ENCODE assay signal across 14 mouse cellular contexts in genomic region chrX:60718156-60718769, GRCm38 (mm10).
DNase-seq lines count a peak whose midpoint lies in the region; ATAC-seq and TF ChIP-seq lines count a peak whose summit lies in the region.
"Had no signal": no experiment of that assay in that cellular context is flagged by ENCODE, and none has a peak within 500 bp of the region (broad histone marks: within the 10 kb centered on the region; RNA-seq: fewer than 3 reads in every experiment).

No protein-coding gene starts in this region.

- no peaks in the 10 kb centered on the region for H3K9me3 ChIP-seq in intestine, embryonic 14.5 days (ENCODE audit: control insufficient read depth, low read length)
- H3K9me3 ChIP-seq in intestine, embryonic 16.5 days (ENCODE audit: control insufficient read depth, low read length), result no peaks in the 10 kb centered on the region
- no peaks in the 10 kb centered on the region for H3K9me3 ChIP-seq in forebrain, postnatal 0 days (ENCODE audit: low read length)
- no peaks in the 10 kb centered on the region for H3K9me3 ChIP-seq in midbrain, embryonic 13.5 days

- peak overlapping the region; percentile 13; the same call in 1 of the 2 replicates for H3K4me2 ChIP-seq in intestine, embryonic 14.5 days (ENCODE audit: low read length)
- no peak overlapping the region for H3K4me2 ChIP-seq in intestine, embryonic 16.5 days (ENCODE audit: low read depth, low read length)
- peak overlapping the region; percentile 29; the same call in 1 of the 2 replicates for H3K4me2 ChIP-seq in forebrain, postnatal 0 days (ENCODE audit: low read depth)
- peak overlapping the region; percentile 49 for H3K4me2 ChIP-seq in midbrain, embryonic 13.5 days (replicated peaks)

- H3K27ac ChIP-seq in intestine, embryonic 14.5 days (ENCODE audit: low read depth), result no peak overlapping the region
- no peak overlapping the region for H3K27ac ChIP-seq in intestine, embryonic 16.5 days (ENCODE audit: low read length)
- H3K27ac ChIP-seq in forebrain, postnatal 0 days (ENCODE audit: low read depth, low read length), result no peak overlapping the region
- no peak overlapping the region for H3K27ac ChIP-seq in midbrain, embryonic 13.5 days

- no peak overlapping the region for H3K9ac ChIP-seq in intestine, embryonic 14.5 days (ENCODE audit: low read length)
- no peak overlapping the region for H3K9ac ChIP-seq in intestine, embryonic 16.5 days (ENCODE audit: low read depth, low read length)
- no peak overlapping the region for H3K9ac ChIP-seq in forebrain, postnatal 0 days
- no peak overlapping the region; the same call in 1 of the 2 replicates for H3K9ac ChIP-seq in midbrain, embryonic 13.5 days (replicated peaks)

- TF ChIP-seq POLR2A in brain, embryonic 14.5 days (IDR thresholded peaks at IDR 0.05; ENCODE audit: borderline replicate concordance, extremely low read depth, insufficient read depth, insufficient read length, poor library complexity, severe bottlenecking), result no peak

- ATAC-seq in intestine, embryonic 14.5 days (replicated peaks; ENCODE audit: low FRiP score, low TSS enrichment, low read depth), result no peak
- ATAC-seq in intestine, embryonic 16.5 days, result no peak
- no peak for ATAC-seq in forebrain, postnatal 0 days
- peak; percentile 40 for ATAC-seq in midbrain, embryonic 13.5 days

- TF ChIP-seq CTCF in brain, embryonic 14.5 days (IDR thresholded peaks at IDR 0.05; ENCODE audit: borderline replicate concordance, extremely low read depth, insufficient read depth, insufficient read length), result no peak
- no peak for TF ChIP-seq CTCF in forebrain, postnatal 0 days (IDR thresholded peaks at IDR 0.05; ENCODE audit: low read depth)

- 16% methylated on average over 11 of the region's 11 CpGs for WGBS in intestine, embryonic 14.5 days
- WGBS in intestine, embryonic 16.5 days, result 18% methylated on average over 11 of the region's 11 CpGs
- WGBS in forebrain, postnatal 0 days, result 27% methylated on average over 11 of the region's 11 CpGs
- WGBS in midbrain, embryonic 13.5 days, result 27% methylated on average over 11 of the region's 11 CpGs

- no peaks in the 10 kb centered on the region for H3K36me3 ChIP-seq in intestine, embryonic 14.5 days (ENCODE audit: control insufficient read depth, insufficient read depth, low read length)
- H3K36me3 ChIP-seq in intestine, embryonic 16.5 days (ENCODE audit: control insufficient read depth, insufficient read depth, low read length), result no peaks in the 10 kb centered on the region
- H3K36me3 ChIP-seq in forebrain, postnatal 0 days (ENCODE audit: insufficient read depth), result no peaks in the 10 kb centered on the region
- H3K36me3 ChIP-seq in midbrain, embryonic 13.5 days, result no peaks in the 10 kb centered on the region

- no peaks in the 10 kb centered on the region for H3K4me1 ChIP-seq in intestine, embryonic 14.5 days (replicated peaks; ENCODE audit: control insufficient read depth, insufficient read depth, low read length)
- H3K4me1 ChIP-seq in intestine, embryonic 16.5 days (ENCODE audit: control insufficient read depth, insufficient read depth, low read length), result no peaks in the 10 kb centered on the region
- H3K4me1 ChIP-seq in forebrain, postnatal 0 days (ENCODE audit: insufficient read depth), result no peaks in the 10 kb centered on the region
- H3K4me1 ChIP-seq in midbrain, embryonic 13.5 days (replicated peaks), result peaks cover 17% of the 10 kb centered on the region

- no peaks in the 10 kb centered on the region for H3K27me3 ChIP-seq in intestine, embryonic 14.5 days (replicated peaks; ENCODE audit: control insufficient read depth, insufficient read depth, low read length)
- 0 out of 2 replicates have a peak, but pooled peaks cover 2% of the 10 kb centered on the region for H3K27me3 ChIP-seq in intestine, embryonic 16.5 days (replicated peaks; ENCODE audit: control insufficient read depth, insufficient read depth, low read length)
- H3K27me3 ChIP-seq in forebrain, postnatal 0 days (ENCODE audit: insufficient read depth, low read length), result no peaks in the 10 kb centered on the region
- H3K27me3 ChIP-seq in midbrain, embryonic 13.5 days, result no peaks in the 10 kb centered on the region

- H3K4me3 ChIP-seq in intestine, embryonic 14.5 days (ENCODE audit: low read depth, low read length), result no peak overlapping the region
- H3K4me3 ChIP-seq in intestine, embryonic 16.5 days (ENCODE audit: low read length), result no peak overlapping the region
- no peak overlapping the region; the same call in 1 of the 2 replicates for H3K4me3 ChIP-seq in forebrain, postnatal 0 days (ENCODE audit: low read depth, low read length)
- H3K4me3 ChIP-seq in midbrain, embryonic 13.5 days (replicated peaks), result peak overlapping the region; percentile 24
- H3K4me3 ChIP-seq: myocyte had no signal

- DNase-seq in intestine, embryonic 14.5 days (ENCODE audit: low spot score), result no peak
- DNase-seq in brain, embryonic 14.5 days (ENCODE audit: low read depth), result peak; percentile 50
- no peak for DNase-seq in forebrain, postnatal 0 days
- no peak for DNase-seq in cerebellum, adult 9-11 months
- DNase-seq in natural killer cell, adult 2 months (ENCODE audit: low spot score in 2 of 2), result no peak
- DNase-seq in gastrocnemius, postnatal 4 days (ENCODE audit: low spot score in 2 of 2), result no peak
- DNase-seq: adrenal gland, postnatal 14 days; layer of hippocampus, adult 9-11 months; lung, adult 18-20 months; spleen, adult 18-20 months; thymus, postnatal 4 days had no signal
